Mouse (Mus musculus) cerebellum, adult 9-11 months (tissue): ENCODE data around the gene Prss40.
"Not testable (repeated sequence)": the region's sequence is repeated elsewhere in the genome, so short reads cannot be mapped to it uniquely, and the experiment has no call there.

Source experiments
- DNase-seq: peaks from one replicate; pipeline ENCODE4 v3.0.0; 2022

Gene Prss40

GRCm38 (mm10) chr1:34535043-34535698, 25.6 kb downstream of the Prss40 start, which contains the start of gene Cfc1:
Gene Cfc1, plus strand, starts transcription at chr1:34535648.
- DNase-seq: not testable (repeated sequence)

GRCm38 (mm10) chr1:34534574-34534973, 26.2 kb downstream of the Prss40 start:
- not testable (repeated sequence) for DNase-seq

- DNase-seq: peak; percentile 54
These were observed 37.1 kb downstream of the Prss40 start for GRCm38 (mm10) chr1:34523647-34524046.

GRCm38 (mm10) chr1:34522850-34523244, 37.9 kb downstream of the Prss40 start:
- peak; percentile 88 for DNase-seq

- DNase-seq: peak; percentile 50
These were observed 38.4 kb downstream of the Prss40 start for GRCm38 (mm10) chr1:34522205-34522849.

- no peak for DNase-seq
These were observed 42.5 kb downstream of the Prss40 start for GRCm38 (mm10) chr1:34518259-34518658.

GRCm38 (mm10) chr1:34517797-34518196, 42.9 kb downstream of the Prss40 start:
- DNase-seq: not testable (repeated sequence)

- DNase-seq: not testable (repeated sequence)
These were observed 43.4 kb downstream of the Prss40 start for GRCm38 (mm10) chr1:34517297-34517696.

- DNase-seq: no peak
These were observed 44.1 kb downstream of the Prss40 start for GRCm38 (mm10) chr1:34516595-34516994.

GRCm38 (mm10) chr1:34513068-34513467, 47.7 kb downstream of the Prss40 start:
- no peak for DNase-seq

- DNase-seq: peak; percentile 70
These were observed 49.7 kb downstream of the Prss40 start for GRCm38 (mm10) chr1:34511027-34511426.

- no peak for DNase-seq
These were observed 50.2 kb downstream of the Prss40 start for GRCm38 (mm10) chr1:34510575-34510981.

GRCm38 (mm10) chr1:34507986-34508385, 52.8 kb downstream of the Prss40 start:
- DNase-seq: no peak

GRCm38 (mm10) chr1:34505970-34506551, 54.7 kb downstream of the Prss40 start:
- DNase-seq: no peak

- no peak for DNase-seq
These were observed 55.4 kb downstream of the Prss40 start for GRCm38 (mm10) chr1:34505307-34505706.

- no peak for DNase-seq
These were observed 57.8 kb downstream of the Prss40 start for GRCm38 (mm10) chr1:34502991-34503390.
